Mouse (Mus musculus): ENCODE results near the gene Tex50. TPM values are rescaled to one million over a fixed set of nuclear protein-coding genes. Genes with fewer than 3 reads are reported as not detected.

Tex50 gene
- polyA plus RNA-seq, 1 experiment from 2014 or later, result 0.16 TPM

Other genes starting within 250 kb of the Tex50 start
- 2.0 and 2.3 TPM in 2 replicates for gene Serpinc1, start 180.7 kb downstream of the Tex50 start, polyA plus RNA-seq (2016; fragmentation: Nextera tagmentation; extraction: Ambion mirVana)
- gene Zbtb37, start 124.5 kb downstream of the Tex50 start, polyA plus RNA-seq (2016; fragmentation: Nextera tagmentation; extraction: Ambion mirVana), result 5.3 and 6.7 TPM in 2 replicates
- 62.5 and 72.3 TPM in 2 replicates for gene Dars2, start 88.7 kb downstream of the Tex50 start, polyA plus RNA-seq (2016; fragmentation: Nextera tagmentation; extraction: Ambion mirVana)
- gene Cenpl, start 88.6 kb downstream of the Tex50 start, polyA plus RNA-seq (2016; fragmentation: Nextera tagmentation; extraction: Ambion mirVana), result 40.3 and 40.6 TPM in 2 replicates
- gene Klhl20, start 27.8 kb downstream of the Tex50 start, polyA plus RNA-seq (2016; fragmentation: Nextera tagmentation; extraction: Ambion mirVana), result 15.1 and 18.4 TPM in 2 replicates
- 5.2 and 5.7 TPM in 2 replicates for gene Ankrd45, start 16.6 kb downstream of the Tex50 start, polyA plus RNA-seq (2016; fragmentation: Nextera tagmentation; extraction: Ambion mirVana)
- gene Prdx6, start 91.9 kb upstream of the Tex50 start, polyA plus RNA-seq (2016; fragmentation: Nextera tagmentation; extraction: Ambion mirVana), result 419 and 505 TPM in 2 replicates
- gene Tnfsf4, start 236.1 kb upstream of the Tex50 start, polyA plus RNA-seq (2016; fragmentation: Nextera tagmentation; extraction: Ambion mirVana), result 0.22 and 0.24 TPM in 2 replicates